ENCODE assay signal across 8 mouse cellular contexts in the genomic region with DNA sequence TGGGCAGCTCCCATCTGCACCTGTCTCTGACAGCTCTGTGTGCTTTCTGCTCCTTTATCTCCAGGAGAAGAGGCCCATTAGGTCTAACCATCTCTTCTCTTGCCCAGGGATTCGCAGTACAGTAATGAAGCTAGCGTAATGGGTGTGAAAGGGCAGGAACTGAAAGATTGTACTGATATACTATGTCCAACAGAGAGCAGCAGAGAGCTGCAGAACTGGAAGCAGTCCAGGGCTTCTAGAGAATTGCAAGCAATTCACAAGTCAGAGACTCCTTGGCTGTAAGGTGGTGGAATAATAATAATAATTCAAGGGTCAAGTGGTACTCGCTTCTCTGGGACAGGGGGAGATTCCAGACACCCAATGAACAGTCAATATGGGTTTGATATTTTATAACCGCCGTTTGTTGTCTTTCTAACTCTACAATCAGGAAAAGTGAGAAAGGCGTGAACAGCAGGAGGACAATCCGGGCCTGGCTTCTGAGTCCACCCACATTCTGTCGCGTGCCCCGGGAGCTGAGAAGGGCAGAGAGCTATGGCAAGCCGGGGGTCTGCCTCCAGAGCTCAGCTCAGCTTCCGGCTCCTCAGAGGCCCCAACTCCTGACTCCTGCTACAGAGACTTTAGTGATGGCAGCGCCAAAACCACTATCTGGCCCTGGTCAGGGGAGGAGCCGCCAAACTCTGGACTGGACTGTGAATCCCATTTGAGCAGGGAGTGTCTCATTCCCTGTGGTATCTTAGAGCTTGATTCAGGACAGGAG. TPM values are rescaled to one million over a fixed set of nuclear protein-coding genes. Genes with fewer than 3 reads are reported as not detected.
DNase-seq lines count a peak whose midpoint lies in the region; ATAC-seq and TF ChIP-seq lines count a peak whose summit lies in the region.

No protein-coding gene starts in this region.

- H3K4me1 ChIP-seq in embryonic facial prominence, embryonic 15.5 days = no peaks in the 10 kb centered on the region
- H3K4me1 ChIP-seq in heart, embryonic 10.5 days = no peaks in the 10 kb centered on the region
- H3K4me1 ChIP-seq in kidney, adult 2 months (ENCODE audit: control insufficient read depth, insufficient read depth, low read length) = peaks cover 2% of the 10 kb centered on the region; the same call in 1 of the 2 replicates
- H3K4me1 ChIP-seq in midbrain, embryonic 12.5 days = peaks cover 3% of the 10 kb centered on the region; the same call in 1 of the 2 replicates

- no peak overlapping the region for H3K4me3 ChIP-seq in embryonic facial prominence, embryonic 15.5 days (replicated peaks)
- peak overlapping the region; percentile 3; the same call in 1 of the 2 replicates for H3K4me3 ChIP-seq in heart, embryonic 10.5 days
- H3K4me3 ChIP-seq in kidney, adult 2 months (ENCODE audit: insufficient read depth, low read depth, low read length) = no peak overlapping the region
- H3K4me3 ChIP-seq in midbrain, embryonic 12.5 days = no peak overlapping the region

- peak; percentile 62 for TF ChIP-seq CTCF in kidney, adult 2 months (conservative IDR thresholded peaks at IDR 0.05; ENCODE audit: insufficient read depth, insufficient read length, low read depth, low read length)

- intact Hi-C loops in left cerebral cortex, postnatal 4 days (cut with DNase I) = loop anchor here (5.0 to 10.0 kb wide), 3 partner anchors 113 to 550 kb away; no protein-coding TSS in a partner anchor

- H3K27ac ChIP-seq in embryonic facial prominence, embryonic 15.5 days (replicated peaks) = no peak overlapping the region
- no peak overlapping the region for H3K27ac ChIP-seq in heart, embryonic 10.5 days
- H3K27ac ChIP-seq in kidney, adult 2 months (ENCODE audit: insufficient read depth, low read depth, low read length) = no peak overlapping the region
- no peak overlapping the region for H3K27ac ChIP-seq in midbrain, embryonic 12.5 days (replicated peaks)

- no peak for TF ChIP-seq POLR2A in kidney, adult 2 months (IDR thresholded peaks at IDR 0.05; ENCODE audit: low read depth, low read length)

- H3K4me2 ChIP-seq in embryonic facial prominence, embryonic 15.5 days (replicated peaks) = 0 out of 2 replicates have a peak overlapping the region, but pooled peaks have one; percentile 12
- 0 out of 2 replicates have a peak overlapping the region, but pooled peaks have one; percentile 23 for H3K4me2 ChIP-seq in midbrain, embryonic 12.5 days (replicated peaks)

- DNase-seq in CD4-positive, CD25-positive, alpha-beta regulatory T cell, adult 2 months (ENCODE audit: low read depth, low spot score) = peak; percentile 72
- peak; percentile 41 for DNase-seq in adrenal gland, postnatal 25 days
- DNase-seq in heart, embryonic 10.5 days (ENCODE audit: low spot score) = no peak
- DNase-seq in kidney, adult 2 months = peak; percentile 79
- DNase-seq in left cerebral cortex, postnatal 4 days = peak; percentile 74
- DNase-seq in right cerebral cortex, postnatal 4 days = peak; percentile 60

- no peaks in the 10 kb centered on the region for H3K9me3 ChIP-seq in embryonic facial prominence, embryonic 15.5 days (replicated peaks)
- H3K9me3 ChIP-seq in heart, embryonic 10.5 days = no peaks in the 10 kb centered on the region
- H3K9me3 ChIP-seq in midbrain, embryonic 12.5 days = no peaks in the 10 kb centered on the region

- H3K36me3 ChIP-seq in embryonic facial prominence, embryonic 15.5 days = peaks cover 11% of the 10 kb centered on the region; the same call in 1 of the 2 replicates
- peaks cover 13% of the 10 kb centered on the region; the same call in 1 of the 2 replicates for H3K36me3 ChIP-seq in heart, embryonic 10.5 days
- H3K36me3 ChIP-seq in kidney, adult 2 months (ENCODE audit: control insufficient read depth, insufficient read depth, low read length) = no peaks in the 10 kb centered on the region; the same call in none of the 2 replicates
- H3K36me3 ChIP-seq in midbrain, embryonic 12.5 days = peaks cover 13% of the 10 kb centered on the region

- 31% methylated on average over 14 of the region's 14 CpGs for WGBS in embryonic facial prominence, embryonic 15.5 days
- WGBS in heart, embryonic 10.5 days = 25% methylated on average over 14 of the region's 14 CpGs
- 30% methylated on average over 14 of the region's 14 CpGs for whole genome bisulfite sequencing in kidney, adult 2 months
- WGBS in midbrain, embryonic 12.5 days = 31% methylated on average over 14 of the region's 14 CpGs

- H3K9ac ChIP-seq in embryonic facial prominence, embryonic 15.5 days = no peak overlapping the region
- no peak overlapping the region for H3K9ac ChIP-seq in midbrain, embryonic 12.5 days (replicated peaks)

- ATAC-seq in embryonic facial prominence, embryonic 15.5 days (ENCODE audit: insufficient number of reproducible peaks, low FRiP score, low TSS enrichment, low read depth) = 0 out of 2 replicates have a peak, but pooled peaks have one; percentile 43
- no peak for ATAC-seq in midbrain, embryonic 12.5 days (ENCODE audit: low FRiP score, low read depth)

- H3K27me3 ChIP-seq in embryonic facial prominence, embryonic 15.5 days = no peaks in the 10 kb centered on the region
- no peaks in the 10 kb centered on the region; the same call in 1 of the 2 replicates for H3K27me3 ChIP-seq in heart, embryonic 10.5 days (ENCODE audit: insufficient read depth, poor library complexity, severe bottlenecking)
- H3K27me3 ChIP-seq in kidney, adult 2 months (replicated peaks; ENCODE audit: control insufficient read depth, insufficient read depth, low read length) = no peaks in the 10 kb centered on the region; the same call in 1 of the 2 replicates
- H3K27me3 ChIP-seq in midbrain, embryonic 12.5 days = peaks cover 7% of the 10 kb centered on the region; the same call in 1 of the 2 replicates

RNA-seq across cellular contexts. Expression of a gene that starts 19.3 kb away (rescaled TPM):
- 56.6 and 61.6 TPM in 2 replicates for total RNA-seq in adrenal gland, postnatal 25 days (2021)
- polyA plus RNA-seq in embryonic facial prominence, embryonic 15.5 days (2015; fragmentation: Nextera tagmentation; extraction: Ambion mirVana) = 71.5 and 77.0 TPM in 2 replicates
- 65.2 and 70.7 TPM in 2 replicates for polyA plus RNA-seq in heart, embryonic 10.5 days (2016; fragmentation: Nextera tagmentation; extraction: Ambion mirVana)
- polyA plus RNA-seq in kidney, adult 2 months (2012; rRNA removed) = 104 and 114 TPM in 2 replicates
- total RNA-seq in left cerebral cortex, postnatal 4 days (2021) = 10 to 100 TPM; 58.5 to 64.0 TPM
- polyA plus RNA-seq in midbrain, embryonic 12.5 days (2016; fragmentation: Nextera tagmentation; extraction: Ambion mirVana) = 98.1 and 99.3 TPM in 2 replicates

RNA-seq across cellular contexts. Expression of a gene that starts 19.5 kb away (rescaled TPM):
- total RNA-seq in adrenal gland, postnatal 25 days (2021) = 20.2 and 25.5 TPM in 2 replicates
- 19.2 and 20.5 TPM in 2 replicates for polyA plus RNA-seq in embryonic facial prominence, embryonic 15.5 days (2015; fragmentation: Nextera tagmentation; extraction: Ambion mirVana)
- polyA plus RNA-seq in heart, embryonic 10.5 days (2016; fragmentation: Nextera tagmentation; extraction: Ambion mirVana) = 13.6 and 15.1 TPM in 2 replicates
- polyA plus RNA-seq in kidney, adult 2 months (2012; rRNA removed) = 35.4 and 49.9 TPM in 2 replicates
- total RNA-seq in left cerebral cortex, postnatal 4 days (2021) = 1 to 10 TPM; 5.3 to 8.0 TPM
- 8.5 and 10.2 TPM in 2 replicates for polyA plus RNA-seq in midbrain, embryonic 12.5 days (2016; fragmentation: Nextera tagmentation; extraction: Ambion mirVana)

RNA-seq across cellular contexts. Expression of a gene that starts 33.8 kb away (rescaled TPM):
- 2.5 and 3.0 TPM in 2 replicates for total RNA-seq in adrenal gland, postnatal 25 days (2021)
- polyA plus RNA-seq in embryonic facial prominence, embryonic 15.5 days (2015; fragmentation: Nextera tagmentation; extraction: Ambion mirVana) = 0.88 and 1.3 TPM in 2 replicates
- polyA plus RNA-seq in heart, embryonic 10.5 days (2016; fragmentation: Nextera tagmentation; extraction: Ambion mirVana) = 0.32 and 0.41 TPM in 2 replicates
- 3.0 and 5.5 TPM in 2 replicates for polyA plus RNA-seq in kidney, adult 2 months (2012; rRNA removed)
- total RNA-seq in left cerebral cortex, postnatal 4 days (2021) = 10 to 100 TPM; 12.9 to 14.3 TPM
- polyA plus RNA-seq in midbrain, embryonic 12.5 days (2016; fragmentation: Nextera tagmentation; extraction: Ambion mirVana) = 1.7 and 2.3 TPM in 2 replicates
